Mouse (Mus musculus) gastrocnemius, adult 2 months (tissue): ENCODE measurements around the gene Snapin. TPM values are rescaled to one million over a fixed set of nuclear protein-coding genes. Genes with fewer than 3 reads are reported as not detected.
A peak's percentile ranks its signal among the peaks of the same experiment; 100 is the strongest.

Experiments
- DNase-seq: peaks from one replicate; pipeline ENCODE4 v3.0.0; 2022
- H3K27ac ChIP-seq: fragments of 200-600 bp; 2 replicates; pipeline ENCODE4 v1.8.1; 2022; ENCODE audit warnings: mild to moderate bottlenecking
- H3K4me3 ChIP-seq: fragments of 200-600 bp; 2 replicates; pipeline ENCODE4 v1.8.1; 2022; ENCODE audit warnings: mild to moderate bottlenecking, moderate library complexity
- CTCF ChIP-seq: fragments of 200-600 bp; IDR thresholded peaks from 2 replicates; pipeline ENCODE4 v1.8.1; 2022; ENCODE audit warnings: antibody characterized with exemption, mild to moderate bottlenecking, moderate library complexity
- intact Hi-C: fragments of 180-260 bp; cut with DNase I; formaldehyde crosslinking; loops from one replicate; pipeline ENCODE4 v1.15.1; 2025
- total RNA-seq, 2 experiments: library from RNA; stranded (reverse); gene quantifications; 2 replicates each; pipeline ENCODE4 v1.2.3; 2021

The Snapin gene
- total RNA-seq, 2 experiments from 2014 or later = 71.8 to 74.4 TPM

DNA sequence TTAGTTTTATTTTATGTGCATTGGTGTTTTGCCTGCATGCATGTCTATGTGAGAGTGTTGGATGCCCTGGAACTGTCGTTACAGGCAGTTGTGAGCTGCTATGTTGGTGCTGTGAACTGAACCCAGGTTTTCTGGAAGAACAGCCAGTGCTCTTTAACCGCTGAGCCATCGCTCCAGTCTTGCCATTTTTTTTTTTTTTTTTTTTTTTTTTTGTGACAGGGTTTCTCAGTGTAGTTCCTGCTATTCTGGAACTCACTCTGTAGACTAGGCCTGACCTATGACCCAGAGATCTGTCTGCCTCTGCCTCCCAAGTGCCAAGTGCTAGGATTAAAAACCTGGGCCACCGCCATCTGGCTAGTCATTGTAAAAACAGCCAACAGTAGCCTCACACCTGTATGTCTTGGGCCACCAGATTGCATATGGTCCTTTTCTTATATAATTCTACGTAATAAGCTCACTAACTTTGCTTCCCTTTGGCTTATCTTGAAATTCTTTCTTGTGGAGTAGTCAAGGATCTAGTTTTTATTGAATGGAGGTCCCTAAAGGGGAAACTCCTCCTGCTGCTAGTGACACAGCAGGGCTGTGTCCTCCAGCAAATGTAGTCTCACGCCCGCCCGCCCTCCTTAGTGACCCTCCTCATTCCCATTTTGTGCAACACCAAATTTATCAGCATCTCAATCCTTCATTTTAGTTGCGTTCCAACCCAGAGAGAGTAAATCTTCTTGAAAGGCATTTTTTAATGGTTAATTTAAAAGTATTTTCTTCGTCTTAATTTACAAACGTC is 45.2 kb downstream of the Snapin start:
- peak overlapping the region; percentile 58 for H3K4me3 ChIP-seq
- DNase-seq = no peak
- intact Hi-C loops = no loop called here
- no peak for TF ChIP-seq CTCF
- peak overlapping the region; percentile 90 for H3K27ac ChIP-seq

DNA sequence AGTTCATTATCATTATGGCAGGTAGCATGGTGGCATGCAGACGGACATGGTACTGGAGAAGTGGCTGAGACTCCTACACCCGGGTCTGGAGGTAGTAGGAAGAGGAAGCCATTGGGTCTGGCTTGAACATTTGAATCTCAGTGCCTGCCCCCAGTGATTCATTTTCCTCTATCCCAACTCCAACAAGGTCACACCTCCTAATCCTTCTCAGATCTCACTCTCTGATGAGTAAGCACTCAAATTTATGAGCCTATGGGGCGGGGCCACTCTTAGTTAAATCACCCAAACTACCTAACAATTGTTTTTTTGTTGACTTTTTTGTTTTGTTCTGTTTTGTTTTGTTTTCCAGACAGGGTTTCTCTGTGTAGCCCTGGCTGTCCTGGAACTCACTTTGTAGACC is 46.9 kb downstream of the Snapin start:
- intact Hi-C loops = no loop called here
- DNase-seq = no peak
- TF ChIP-seq CTCF = no peak
- H3K4me3 ChIP-seq = no peak overlapping the region
- H3K27ac ChIP-seq = no peak overlapping the region

GRCm38 (mm10) chr3:90440756-90441155 is 50.1 kb downstream of the Snapin start:
- intact Hi-C loops = no loop called here
- no peak overlapping the region for H3K4me3 ChIP-seq
- no peak overlapping the region for H3K27ac ChIP-seq
- DNase-seq = no peak
- TF ChIP-seq CTCF = no peak

Other genes starting within 250 kb of the Snapin start
- not detected for gene Creb3l4, start 247.5 kb downstream of the Snapin start, total RNA-seq
- 10 to 100 TPM; 41.6 to 50.6 TPM for gene Slc39a1, start 242.9 kb downstream of the Snapin start, total RNA-seq
- 10 to 100 TPM; 16.8 to 17.3 TPM for gene Crtc2, start 236.9 kb downstream of the Snapin start, total RNA-seq
- gene Dennd4b, start 225.8 kb downstream of the Snapin start, total RNA-seq = 10 to 100 TPM; 82.2 to 84.2 TPM
- 10 to 100 TPM; 50.2 to 53.9 TPM for gene Gatad2b, start 197.9 kb downstream of the Snapin start, total RNA-seq
- gene Slc27a3, start 101.1 kb downstream of the Snapin start, total RNA-seq = 1 to 10 TPM in 1 of 2 experiments, under 1 TPM in 1; 0.97 to 1.3 TPM
- gene Ints3, start 57.4 kb downstream of the Snapin start, total RNA-seq = 10 to 100 TPM; 14.0 to 17.2 TPM
- gene Npr1, start 25.2 kb downstream of the Snapin start, total RNA-seq = 1 to 10 TPM; 6.5 to 8.3 TPM
- gene Ilf2, start 14.9 kb downstream of the Snapin start, total RNA-seq = 10 to 100 TPM; 26.1 to 30.7 TPM
- gene Chtop, start 18.5 kb upstream of the Snapin start, total RNA-seq = 100 to 1,000 TPM; 104 to 111 TPM
- 100 to 1,000 TPM; 151 to 202 TPM for gene S100a1, start 23.4 kb upstream of the Snapin start, total RNA-seq
- gene S100a13, start 23.4 kb upstream of the Snapin start, total RNA-seq = 10 to 100 TPM; 11.9 to 15.5 TPM
- gene S100a14, start 35.8 kb upstream of the Snapin start, total RNA-seq = under 1 TPM in 1 of 2 experiments, not detected in 1; 0.36 TPM
- 10 to 100 TPM; 52.3 to 67.7 TPM for gene S100a16, start 46.2 kb upstream of the Snapin start, total RNA-seq
- gene S100a3, start 69.5 kb upstream of the Snapin start, total RNA-seq = not detected
- not detected for gene S100a2, start 99.2 kb upstream of the Snapin start, total RNA-seq
- not detected for gene Gm42674, start 110.9 kb upstream of the Snapin start, total RNA-seq
- 10 to 100 TPM in 1 of 2 experiments, 1 to 10 TPM in 1; 9.5 to 17.4 TPM for gene S100a4, start 112.7 kb upstream of the Snapin start, total RNA-seq
- gene S100a5, start 117.5 kb upstream of the Snapin start, total RNA-seq = 1 to 10 TPM in 1 of 2 experiments, not detected in 1; 2.7 TPM
- gene S100a6, start 121.8 kb upstream of the Snapin start, total RNA-seq = 100 to 1,000 TPM in 1 of 2 experiments, 10 to 100 TPM in 1; 52.2 to 123 TPM
- under 1 TPM in 1 of 2 experiments, not detected in 1; 0.17 TPM for gene S100a7a, start 163.0 kb upstream of the Snapin start, total RNA-seq
- not detected for gene S100a8, start 177.9 kb upstream of the Snapin start, total RNA-seq
- under 1 TPM in 1 of 2 experiments, not detected in 1; 0.89 TPM for gene S100a9, start 204.7 kb upstream of the Snapin start, total RNA-seq
- gene Pglyrp4, start 235.9 kb upstream of the Snapin start, total RNA-seq = not detected